Mouse (Mus musculus) stomach, postnatal 0 days (tissue): Measurements from ENCODE around the gene Cnih3. TPM values are rescaled to one million over a fixed set of nuclear protein-coding genes. Genes with fewer than 3 reads are reported as not detected.

Source experiments
- ATAC-seq: fragments of 200-750 bp; cut with Nextera tagmentation; 2 replicates; pipeline ENCODE4 v1.8.0; 2017; ENCODE audit not compliant: low FRiP score, low TSS enrichment
- DNase-seq: peaks from one replicate; pipeline ENCODE4 v3.0.0-alpha.2; 2016; ENCODE audit warnings: low spot score
- H3K27ac ChIP-seq: fragments of 300-500 bp; sonication (generic); replicated peaks from 2 replicates; pipeline ENCODE4 v1.5.1; 2014; ENCODE audit warnings: mild to moderate bottlenecking, control low read depth
- H3K27me3 ChIP-seq: fragments of 300-500 bp; sonication (generic); 2 replicates; pipeline ENCODE4 v1.6.1; 2014; ENCODE audit warnings: low read length; ENCODE audit not compliant: control insufficient read depth, insufficient read depth
- H3K36me3 ChIP-seq: fragments of 300-500 bp; sonication (generic); 2 replicates; pipeline ENCODE4 v1.6.1; 2014; ENCODE audit warnings: low read length, mixed read lengths; ENCODE audit not compliant: control insufficient read depth, insufficient read depth
- H3K4me1 ChIP-seq: fragments of 300-500 bp; sonication (generic); replicated peaks from 2 replicates; pipeline ENCODE4 v1.6.1; 2014; ENCODE audit warnings: antibody characterized with exemption; ENCODE audit not compliant: control insufficient read depth, insufficient read depth
- H3K4me2 ChIP-seq: fragments of 300-500 bp; sonication (generic); replicated peaks from 2 replicates; pipeline ENCODE4 v1.6.1; 2014; ENCODE audit warnings: low read depth, mild to moderate bottlenecking, control low read depth, moderate library complexity
- H3K4me3 ChIP-seq: fragments of 300-500 bp; sonication (generic); 2 replicates; pipeline ENCODE4 v1.5.1; 2014; ENCODE audit warnings: low read depth, low read length, control low read depth
- H3K9ac ChIP-seq: fragments of 300-500 bp; sonication (generic); 2 replicates; pipeline ENCODE4 v1.6.1; 2014; ENCODE audit warnings: mild to moderate bottlenecking, low read length, control low read depth, mixed read lengths
- H3K9me3 ChIP-seq: fragments of 300-500 bp; sonication (generic); 2 replicates; pipeline ENCODE4 v1.6.1; 2016; ENCODE audit warnings: low read length; ENCODE audit not compliant: control insufficient read depth
- CTCF ChIP-seq: IDR thresholded peaks from 2 replicates; pipeline ENCODE4 v1.5.1; 2016; ENCODE audit warnings: antibody characterized with exemption, low read depth, mild to moderate bottlenecking, moderate library complexity
- EP300 ChIP-seq: optimal IDR thresholded peaks from 2 replicates; pipeline ENCODE3; 2016; ENCODE audit warnings: antibody characterized with exemption
- WGBS: fragments of 180-500 bp; shearing (Covaris S2); extraction: QIAGEN DNeasy Blood & Tissue Kit; methylation state at CpG from one replicate; pipeline ENCODE4 v1.1.7; 2014; 5-methylcytosine and 5-hydroxymethylcytosine counted together
- polyA plus RNA-seq: library from polyadenylated mRNA; unstranded; fragments of >200 nt; fragmentation: Nextera tagmentation; extraction: Ambion mirVana; gene quantifications from 2 replicates; pipeline ENCODE4 v1.2.1, GENCODE M21; 2015

Gene Cnih3
- polyA plus RNA-seq, 1 experiment from 2014 or later: 0.27 TPM

DNA sequence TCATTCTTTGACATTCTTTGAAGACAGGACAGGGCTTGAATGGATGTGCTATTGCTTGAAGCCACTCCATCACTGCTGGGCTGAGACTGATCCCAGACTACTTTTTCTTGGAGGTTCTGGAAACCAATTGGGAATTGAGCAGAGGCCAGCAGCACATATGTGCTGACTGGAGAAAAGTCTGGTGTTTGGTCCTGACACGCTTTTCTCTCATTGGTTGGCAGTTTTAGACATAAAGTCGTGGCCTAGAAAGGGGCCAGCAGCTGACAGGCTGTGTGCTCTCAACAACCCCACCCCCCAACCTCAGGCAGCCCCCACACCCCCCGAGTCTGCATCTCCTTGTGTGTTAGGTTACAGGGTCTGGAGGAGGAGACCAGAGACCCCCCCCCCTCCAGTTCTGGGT is 17.9 kb downstream of the Cnih3 start:
- no peak overlapping the region for H3K9ac ChIP-seq
- H3K9me3 ChIP-seq: no peaks in the 10 kb centered on the region
- WGBS: 46% methylated on average over 3 of the region's 3 CpGs
- no peak overlapping the region for H3K4me3 ChIP-seq
- ATAC-seq (no peak; the same call in 1 of the 2 replicates), DNase-seq (no peak)
- H3K4me1 ChIP-seq: no peaks in the 10 kb centered on the region
- H3K4me2 ChIP-seq: no peak overlapping the region
- H3K27me3 ChIP-seq: no peaks in the 10 kb centered on the region
- no peaks in the 10 kb centered on the region for H3K36me3 ChIP-seq
- TF ChIP-seq EP300: no peak
- TF ChIP-seq CTCF: no peak
- no peak overlapping the region for H3K27ac ChIP-seq

DNA sequence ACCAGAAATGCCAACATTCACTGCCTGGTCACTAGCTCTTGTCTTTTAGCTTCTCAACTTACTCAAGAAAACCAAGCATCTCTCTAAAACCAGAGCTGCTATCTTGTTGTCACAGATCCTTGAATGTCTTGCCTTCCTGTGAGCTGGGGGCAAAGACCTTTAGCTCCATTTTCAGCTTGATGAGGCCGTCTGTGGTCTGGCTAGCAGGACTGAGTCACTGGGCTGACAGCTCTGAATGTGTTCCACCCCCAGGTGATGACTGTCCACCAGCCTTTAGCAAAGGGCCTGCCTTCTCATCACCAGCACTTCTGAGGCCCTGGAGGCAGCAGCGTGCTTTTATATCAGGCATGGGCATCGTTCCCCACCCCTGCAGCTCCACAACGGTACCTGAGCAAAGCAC is 18.8 kb downstream of the Cnih3 start:
- Histone ChIP-seq H3K9ac (no peak overlapping the region), H3K9me3 (no peaks in the 10 kb centered on the region), H3K27me3 (no peaks in the 10 kb centered on the region), H3K4me3 (no peak overlapping the region), H3K4me2 (no peak overlapping the region), H3K4me1 (no peaks in the 10 kb centered on the region), H3K36me3 (no peaks in the 10 kb centered on the region), H3K27ac (no peak overlapping the region)
- DNase-seq (no peak), ATAC-seq (no peak)
- no peak for TF ChIP-seq EP300
- no peak for TF ChIP-seq CTCF
- WGBS: 77% methylated on average over 4 of the region's 4 CpGs

DNA sequence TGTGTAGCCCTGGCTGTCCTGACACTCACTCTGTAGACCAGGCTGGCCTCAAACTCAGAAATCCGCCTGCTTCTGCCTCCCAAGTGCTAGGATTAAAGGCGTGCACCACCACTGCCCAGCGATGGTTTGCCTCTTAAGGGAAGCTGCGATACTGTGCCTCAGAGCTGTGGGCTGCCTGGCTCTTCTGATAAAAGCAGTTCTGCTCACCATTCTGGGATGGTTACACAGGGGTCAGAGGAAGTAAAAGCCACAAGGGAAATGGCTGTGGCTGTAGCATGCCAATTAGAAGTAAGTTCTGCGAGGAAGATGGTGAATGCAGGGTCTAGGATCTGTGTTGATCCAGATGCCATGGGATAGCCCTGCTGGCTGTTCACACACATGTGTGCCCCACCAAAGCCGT is 19.9 kb downstream of the Cnih3 start:
- H3K36me3 ChIP-seq: no peaks in the 10 kb centered on the region
- no peak for TF ChIP-seq CTCF
- no peak for TF ChIP-seq EP300
- H3K9me3 ChIP-seq: no peaks in the 10 kb centered on the region
- H3K4me1 ChIP-seq: no peaks in the 10 kb centered on the region
- H3K4me2 ChIP-seq: no peak overlapping the region
- no peak overlapping the region for H3K4me3 ChIP-seq
- H3K9ac ChIP-seq: no peak overlapping the region
- DNase-seq (no peak), ATAC-seq (no peak)
- H3K27ac ChIP-seq: no peak overlapping the region
- no peaks in the 10 kb centered on the region for H3K27me3 ChIP-seq
- 81% methylated on average over 6 of the region's 6 CpGs for WGBS

DNA sequence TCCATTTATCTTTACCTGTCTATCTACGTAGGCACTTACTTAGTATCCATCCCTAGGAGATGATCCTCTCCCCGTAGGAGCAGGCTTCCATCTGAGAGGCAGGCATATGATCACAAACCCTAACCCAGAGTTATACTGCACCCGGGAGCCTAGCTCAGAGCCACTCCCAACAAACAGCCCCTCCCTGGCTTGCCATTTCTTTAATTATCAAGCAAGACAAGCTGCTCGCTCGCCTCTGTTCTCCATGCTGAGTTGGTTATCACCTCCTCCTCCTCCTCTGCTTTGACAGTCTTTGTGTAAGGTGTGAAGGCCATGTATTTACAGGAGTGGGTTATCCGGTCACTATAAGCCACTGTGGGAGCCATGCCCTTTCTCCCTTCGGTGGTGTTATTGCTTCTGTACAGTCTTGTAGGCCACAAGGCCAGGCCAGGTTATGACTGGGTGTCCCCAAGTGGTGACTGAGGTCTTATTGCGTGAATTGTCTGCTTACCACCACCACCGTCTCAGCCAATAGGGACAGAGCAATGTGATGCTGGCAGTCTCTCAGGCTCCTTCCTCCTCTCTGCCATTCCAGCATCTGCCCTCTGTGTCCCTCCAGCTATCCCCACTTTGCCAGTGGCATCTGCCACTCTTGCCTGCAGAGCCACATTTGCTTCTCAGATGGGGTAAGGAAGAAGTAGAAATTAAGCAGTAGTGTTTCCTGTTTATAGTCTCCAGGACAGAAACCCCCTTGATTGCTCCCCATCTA is 22.4 kb downstream of the Cnih3 start:
- DNase-seq (no peak), ATAC-seq (no peak)
- no peak overlapping the region for H3K27ac ChIP-seq
- no peak overlapping the region for H3K9ac ChIP-seq
- H3K27me3 ChIP-seq: no peaks in the 10 kb centered on the region
- H3K4me1 ChIP-seq: no peaks in the 10 kb centered on the region
- H3K9me3 ChIP-seq: no peaks in the 10 kb centered on the region
- no peak overlapping the region for H3K4me2 ChIP-seq
- H3K36me3 ChIP-seq: no peaks in the 10 kb centered on the region
- H3K4me3 ChIP-seq: no peak overlapping the region
- TF ChIP-seq EP300: no peak
- TF ChIP-seq CTCF: no peak
- 68% methylated on average over 9 of the region's 9 CpGs for WGBS

DNA sequence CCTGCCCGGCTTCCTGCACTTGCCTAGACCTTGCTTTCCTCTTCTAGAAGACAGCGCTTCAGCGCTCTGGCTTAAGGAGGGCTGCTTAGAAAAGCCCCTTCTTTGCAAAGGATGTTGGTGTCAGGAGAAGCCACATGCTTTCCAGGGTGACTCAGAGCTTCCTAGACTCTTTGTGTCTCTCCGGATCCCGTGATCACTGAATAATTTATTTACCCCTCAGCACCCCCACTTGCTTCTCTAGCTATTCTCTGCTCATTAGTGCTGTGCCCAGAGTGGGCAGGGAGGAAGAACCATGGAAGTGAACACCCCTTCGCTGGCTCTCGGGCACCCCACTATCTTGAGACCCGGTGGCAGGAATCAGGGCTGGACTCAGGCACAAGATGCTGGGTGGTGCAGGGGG is 24.0 kb downstream of the Cnih3 start:
- H3K27ac ChIP-seq: no peak overlapping the region
- no peak for ATAC-seq
- TF ChIP-seq EP300: no peak
- no peak for TF ChIP-seq CTCF
- H3K4me2 ChIP-seq: no peak overlapping the region
- H3K36me3 ChIP-seq: no peaks in the 10 kb centered on the region
- no peaks in the 10 kb centered on the region for H3K9me3 ChIP-seq
- 53% methylated on average over 8 of the region's 8 CpGs for WGBS
- H3K9ac ChIP-seq: no peak overlapping the region
- H3K4me1 ChIP-seq: no peaks in the 10 kb centered on the region
- no peaks in the 10 kb centered on the region for H3K27me3 ChIP-seq
- DNase-seq: no peak
- H3K4me3 ChIP-seq: no peak overlapping the region

DNA sequence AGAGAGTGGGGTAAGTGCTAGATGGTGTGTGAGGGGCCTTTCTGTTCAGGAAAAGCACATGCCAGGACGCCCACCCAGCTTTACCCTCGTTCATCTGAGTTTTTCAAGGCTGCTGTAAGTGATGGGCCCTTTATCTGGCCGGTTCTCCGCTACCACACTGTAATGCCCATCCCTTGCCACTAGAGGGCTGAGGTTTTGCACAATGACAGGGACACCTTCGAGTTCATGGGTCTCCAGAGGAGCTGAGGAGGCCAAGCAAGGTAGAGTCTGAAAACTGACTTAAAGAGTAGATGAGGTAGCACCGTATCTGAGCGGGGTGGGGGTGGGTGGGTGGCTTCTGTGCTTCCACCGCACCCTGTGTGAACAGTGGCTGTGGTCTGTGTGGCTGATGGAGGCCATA is 27.2 kb downstream of the Cnih3 start:
- WGBS: 27% methylated on average over 8 of the region's 8 CpGs
- H3K27ac ChIP-seq: no peak overlapping the region
- no peaks in the 10 kb centered on the region for H3K36me3 ChIP-seq
- H3K4me3 ChIP-seq: no peak overlapping the region
- no peaks in the 10 kb centered on the region for H3K27me3 ChIP-seq
- H3K4me1 ChIP-seq: no peaks in the 10 kb centered on the region
- H3K9ac ChIP-seq: no peak overlapping the region
- DNase-seq (peak; percentile 55), ATAC-seq (no peak)
- no peak overlapping the region for H3K4me2 ChIP-seq
- peak; percentile 88 for TF ChIP-seq CTCF
- TF ChIP-seq EP300: no peak
- no peaks in the 10 kb centered on the region for H3K9me3 ChIP-seq
